Mouse (Mus musculus) thymus, postnatal 4 days (tissue): ENCODE results near the gene Ctns.

Experiments
- DNase-seq: peaks from one replicate; pipeline ENCODE4 v3.0.0; 2021

The Ctns gene

GRCm38 (mm10) chr11:73193047-73193446, 5.8 kb downstream of the Ctns start:
- DNase-seq = no peak

GRCm38 (mm10) chr11:73187231-73187630, 11.6 kb downstream of the Ctns start:
- no peak for DNase-seq

GRCm38 (mm10) chr11:73185872-73186615, 12.8 kb downstream of the Ctns start:
- no peak for DNase-seq

GRCm38 (mm10) chr11:73177895-73178294, 20.9 kb downstream of the Ctns start:
- DNase-seq = no peak

- DNase-seq = peak; percentile 67
Observed at GRCm38 (mm10) chr11:73177509-73177875, 21.4 kb downstream of the Ctns start.

- peak; percentile 98 for DNase-seq
Observed at GRCm38 (mm10) chr11:73176608-73177508, 22.0 kb downstream of the Ctns start, which contains the start of the genes Emc6 and Tax1bp3. Emc6 (minus strand) TSS chr11:73177037. Tax1bp3 (plus strand) TSS chr11:73177083.

- no peak for DNase-seq
Observed at GRCm38 (mm10) chr11:73176186-73176585, 22.7 kb downstream of the Ctns start.

GRCm38 (mm10) chr11:73175612-73176011, 23.2 kb downstream of the Ctns start:
- DNase-seq = no peak

GRCm38 (mm10) chr11:73172186-73172585, 26.7 kb downstream of the Ctns start:
- no peak for DNase-seq

- DNase-seq = peak; percentile 84
Observed at GRCm38 (mm10) chr11:73169231-73169630, 29.6 kb downstream of the Ctns start.

GRCm38 (mm10) chr11:73168576-73168975, 30.3 kb downstream of the Ctns start:
- no peak for DNase-seq

- DNase-seq = no peak
Observed at GRCm38 (mm10) chr11:73168071-73168470, 30.8 kb downstream of the Ctns start.

- DNase-seq = no peak
Observed at GRCm38 (mm10) chr11:73162284-73162683, 36.6 kb downstream of the Ctns start.

GRCm38 (mm10) chr11:73161616-73162015, 37.2 kb downstream of the Ctns start:
- no peak for DNase-seq

GRCm38 (mm10) chr11:73160811-73161200, 38.0 kb downstream of the Ctns start:
- DNase-seq = no peak

GRCm38 (mm10) chr11:73159957-73160810, 38.7 kb downstream of the Ctns start, which contains the start of gene P2rx5:
P2rx5 (plus strand) TSS chr11:73160421.
- DNase-seq = peak; percentile 49

GRCm38 (mm10) chr11:73155071-73155470, 43.8 kb downstream of the Ctns start:
- no peak for DNase-seq

- DNase-seq = no peak
Observed at GRCm38 (mm10) chr11:73148209-73148608, 50.6 kb downstream of the Ctns start.

- DNase-seq = no peak
Observed at GRCm38 (mm10) chr11:73146975-73147365, 51.9 kb downstream of the Ctns start.

- DNase-seq = no peak
Observed at GRCm38 (mm10) chr11:73146026-73146974, 52.5 kb downstream of the Ctns start.

- DNase-seq = no peak
Observed at GRCm38 (mm10) chr11:73144261-73144681, 54.6 kb downstream of the Ctns start.
